Mouse (Mus musculus) CH12F3 (cell line): ENCODE results near the gene Acbd3.

Experiments used
- in situ Hi-C: fragments of 300-500 bp; cut with MboI; formaldehyde crosslinking; loops from 2 replicates; pipeline ENCODE4 v1.14.3; 2020; ENCODE audit warnings: low sequenced_read_pairs

Acbd3 gene

GRCm38 (mm10) chr1:180725704-180726179 is at the start of gene Acbd3:
Acbd3 (plus strand) TSS chr1:180726043.
- in situ Hi-C loops, result no loop called here

- in situ Hi-C loops, result no loop called here
Observed at GRCm38 (mm10) chr1:180691284-180691683, 34.6 kb upstream of the Acbd3 start.

- in situ Hi-C loops, result no loop called here
Observed at GRCm38 (mm10) chr1:180696626-180697352, 29.1 kb upstream of the Acbd3 start, which contains the start of gene Mixl1. Mixl1 (minus strand) TSS chr1:180697034.

- in situ Hi-C loops, result no loop called here
Observed at GRCm38 (mm10) chr1:180698063-180698462, 27.8 kb upstream of the Acbd3 start.

- in situ Hi-C loops, result no loop called here
Observed at GRCm38 (mm10) chr1:180703400-180703799, 22.4 kb upstream of the Acbd3 start.

- in situ Hi-C loops, result no loop called here
Observed at GRCm38 (mm10) chr1:180707368-180707767, 18.5 kb upstream of the Acbd3 start.

- in situ Hi-C loops, result no loop called here
Observed at GRCm38 (mm10) chr1:180707813-180708212, 18.0 kb upstream of the Acbd3 start.

GRCm38 (mm10) chr1:180708935-180709776 is 16.7 kb upstream of the Acbd3 start:
- in situ Hi-C loops, result no loop called here

GRCm38 (mm10) chr1:180718756-180719155 is 7.1 kb upstream of the Acbd3 start:
- in situ Hi-C loops, result no loop called here

GRCm38 (mm10) chr1:180719483-180719882 is 6.4 kb upstream of the Acbd3 start:
- in situ Hi-C loops, result no loop called here

GRCm38 (mm10) chr1:180719951-180720689 is 5.7 kb upstream of the Acbd3 start:
- in situ Hi-C loops, result no loop called here

- in situ Hi-C loops, result no loop called here
Observed at GRCm38 (mm10) chr1:180722608-180723007, 3.2 kb upstream of the Acbd3 start.

- in situ Hi-C loops, result no loop called here
Observed at GRCm38 (mm10) chr1:180723701-180724238, 2.1 kb upstream of the Acbd3 start.

- in situ Hi-C loops, result no loop called here
Observed at GRCm38 (mm10) chr1:180726183-180726582, 340 bp downstream of the Acbd3 start.

GRCm38 (mm10) chr1:180729231-180729630 is 3.4 kb downstream of the Acbd3 start:
- in situ Hi-C loops, result no loop called here

- in situ Hi-C loops, result no loop called here
Observed at GRCm38 (mm10) chr1:180747827-180748226, 22.0 kb downstream of the Acbd3 start.

GRCm38 (mm10) chr1:180752115-180752514 is 26.3 kb downstream of the Acbd3 start:
- in situ Hi-C loops, result no loop called here

GRCm38 (mm10) chr1:180754376-180754775 is 28.5 kb downstream of the Acbd3 start:
- in situ Hi-C loops, result no loop called here

GRCm38 (mm10) chr1:180756711-180757110 is 30.9 kb downstream of the Acbd3 start:
- in situ Hi-C loops, result no loop called here

GRCm38 (mm10) chr1:180757252-180757955 is 31.6 kb downstream of the Acbd3 start:
- in situ Hi-C loops, result no loop called here
